Mouse (Mus musculus): ENCODE measurements around the gene Dnah2.

The Dnah2 gene

GRCm38 (mm10) chr11:69386758-69387157 lies 162.2 kb downstream of the Dnah2 start:
- no peak for DNase-seq

DNA sequence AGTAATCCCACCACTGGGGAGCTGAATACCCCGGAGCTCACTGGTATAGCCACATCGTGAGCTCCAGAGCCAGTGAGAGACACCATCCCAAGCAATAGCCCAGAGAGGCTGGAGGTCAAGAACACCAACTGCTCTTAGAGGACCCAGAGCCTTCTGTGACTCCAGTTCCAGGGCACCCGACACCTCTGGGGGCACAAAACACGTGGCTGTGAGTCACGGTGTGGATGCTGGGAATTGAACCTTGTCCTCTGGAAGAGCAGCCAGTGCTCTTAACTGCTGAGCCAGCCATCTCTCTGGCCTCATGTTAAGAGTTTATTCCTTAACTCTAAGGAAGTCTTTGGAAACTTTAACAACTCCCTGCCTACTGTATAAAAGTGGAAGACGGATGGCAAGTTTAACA lies 163.9 kb downstream of the Dnah2 start:
- no peak for DNase-seq

DNA sequence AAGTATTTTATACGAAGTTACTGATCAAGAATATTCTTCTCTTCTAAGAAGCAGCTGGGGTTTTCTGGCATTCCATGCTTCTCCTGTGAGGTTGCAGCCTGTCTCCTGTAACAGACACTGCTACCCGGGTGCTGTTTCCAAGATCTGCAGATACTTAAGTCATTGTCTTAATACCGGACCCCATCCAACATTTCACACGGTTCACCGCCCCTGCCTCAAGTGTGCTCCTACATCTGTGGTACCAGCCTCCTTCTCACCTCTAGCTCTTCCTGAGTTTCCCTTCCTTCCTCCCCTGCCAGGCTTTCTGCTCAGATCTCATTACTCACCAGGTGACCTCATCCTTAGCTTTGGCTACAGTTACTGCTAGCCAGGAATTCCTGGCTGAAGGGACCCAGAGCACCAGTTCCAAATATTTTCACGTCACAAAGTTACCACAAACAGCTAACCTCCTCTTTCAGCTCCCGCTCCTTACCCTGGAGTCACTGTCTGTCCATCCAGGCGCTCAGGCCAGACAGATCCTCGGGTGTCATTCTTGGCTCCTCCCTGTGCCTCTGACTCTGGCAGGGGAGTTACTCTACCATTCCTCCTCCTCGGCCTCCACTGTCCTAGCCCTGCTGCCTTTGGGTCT lies 166.3 kb downstream of the Dnah2 start:
- no peak for DNase-seq

- no peak for DNase-seq
Measured at GRCm38 (mm10) chr11:69381356-69381755, 167.6 kb downstream of the Dnah2 start.

DNA sequence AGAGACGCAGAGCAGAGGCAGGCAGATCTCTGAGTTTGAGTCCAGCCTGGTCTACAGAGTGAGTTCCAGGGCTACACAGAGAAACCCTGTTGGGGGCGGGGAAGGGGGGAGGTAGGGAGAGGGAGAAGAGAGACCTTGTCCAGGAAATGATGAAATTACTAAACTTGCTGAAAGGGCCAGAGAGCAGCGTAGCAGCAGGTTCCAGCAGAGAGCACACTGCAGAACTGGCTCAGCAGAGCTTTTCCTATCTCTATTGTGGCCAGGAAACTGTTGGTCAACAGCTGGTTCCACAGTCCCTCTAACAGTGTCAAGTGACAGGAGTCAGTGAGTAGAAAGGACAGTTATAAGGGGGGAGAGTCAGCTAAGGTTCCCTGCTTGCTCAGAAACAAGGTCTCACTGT lies 169.3 kb downstream of the Dnah2 start:
- no peak for DNase-seq

DNA sequence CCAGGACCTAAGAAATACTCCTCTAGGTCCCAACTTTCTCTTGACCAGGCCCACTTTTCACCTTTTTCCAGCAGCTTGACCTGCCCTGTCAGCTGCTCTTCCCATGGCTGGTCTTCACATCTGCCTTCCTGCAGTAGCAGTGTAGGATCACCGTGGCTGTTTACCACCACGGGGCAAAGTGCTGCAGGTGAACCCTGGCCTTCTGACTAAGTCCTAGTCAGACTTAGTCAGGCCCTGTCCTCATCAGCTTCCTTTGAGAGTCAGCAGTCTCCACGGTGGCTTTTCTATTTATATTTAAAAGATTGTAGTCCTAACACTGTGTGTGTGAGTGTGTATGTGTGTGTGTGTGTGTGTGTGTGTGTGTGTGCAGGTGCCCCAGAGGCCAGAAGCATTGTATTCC lies 171.1 kb downstream of the Dnah2 start:
- no peak for DNase-seq

DNA sequence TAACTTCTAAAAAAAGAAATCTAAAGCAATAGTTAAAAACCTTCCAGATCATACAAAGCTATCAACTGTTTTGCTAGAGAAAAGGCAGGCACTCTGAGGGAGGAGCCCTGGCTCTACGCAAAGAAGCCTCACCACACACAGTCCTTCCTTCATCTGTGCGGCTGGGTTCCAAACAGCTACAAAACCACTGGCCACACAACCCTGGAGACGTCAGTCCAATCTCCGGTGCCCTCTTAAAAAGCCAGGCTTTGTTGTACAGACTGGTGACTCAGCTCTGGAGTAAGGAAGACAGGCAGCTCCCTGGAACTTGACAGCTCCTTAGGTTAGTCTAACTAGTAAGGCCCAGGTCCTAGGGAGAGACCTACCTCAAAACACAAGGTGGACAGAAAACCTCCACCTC lies 173.3 kb downstream of the Dnah2 start:
- no peak for DNase-seq

- DNase-seq = no peak
Measured at GRCm38 (mm10) chr11:69373223-69373965, 175.5 kb downstream of the Dnah2 start.

DNA sequence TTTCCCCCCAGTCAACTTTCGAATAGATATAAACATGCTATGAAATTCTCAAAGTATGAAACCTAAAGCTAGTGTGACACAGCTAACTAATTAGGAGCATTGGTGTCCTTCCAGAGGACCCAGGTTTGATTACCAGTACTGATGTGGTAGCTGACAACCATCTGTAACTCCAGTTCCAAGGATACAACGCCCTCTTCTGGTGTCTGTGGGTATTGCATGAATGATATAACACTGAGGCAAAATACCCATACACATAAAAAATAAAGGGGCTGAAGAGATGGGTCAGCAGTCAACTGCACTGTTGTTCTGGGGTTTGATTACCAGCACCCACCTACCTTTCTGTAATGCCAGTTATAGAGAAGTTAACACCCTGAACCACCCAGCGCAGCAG lies 176.1 kb downstream of the Dnah2 start:
- no peak for DNase-seq

- no peak for DNase-seq
Measured at GRCm38 (mm10) chr11:69372056-69372779, 176.7 kb downstream of the Dnah2 start.

GRCm38 (mm10) chr11:69371601-69372000 lies 177.3 kb downstream of the Dnah2 start:
- peak; percentile 42 for DNase-seq

DNA sequence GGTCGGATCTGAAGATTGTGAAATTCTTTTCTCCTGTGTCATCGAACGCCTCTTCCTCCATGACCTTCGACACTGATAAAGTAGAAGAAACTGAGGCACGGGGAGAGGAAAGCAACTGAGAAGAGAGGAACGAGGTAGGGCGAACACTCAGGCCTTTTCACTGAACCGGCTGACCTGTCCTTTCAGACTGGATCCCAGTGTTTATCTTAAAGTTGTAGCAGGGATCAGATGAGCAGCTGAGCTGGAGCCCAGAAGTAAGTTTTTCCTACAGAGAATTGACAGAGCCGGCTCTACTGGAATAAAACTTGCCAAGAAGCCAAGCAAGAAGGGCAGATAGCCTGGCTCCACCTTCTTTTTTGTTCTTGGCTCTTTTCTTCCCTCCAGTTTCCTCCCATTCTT lies 178.1 kb downstream of the Dnah2 start:
- peak; percentile 23 for DNase-seq
